Mouse (Mus musculus) megakaryocyte-erythroid progenitor cell, adult 5-6 weeks (primary cell): ENCODE data around the gene 1700029P11Rik. TPM values are rescaled to one million over a fixed set of nuclear protein-coding genes. Genes with fewer than 3 reads are reported as not detected.
A peak's percentile ranks its signal among the peaks of the same experiment; 100 is the strongest.

Experiments used
- ATAC-seq: replicated peaks from 2 replicates; pipeline ENCODE4 v1.8.0; 2016; ENCODE audit warnings: mild to moderate bottlenecking, inconsistent platforms; ENCODE audit not compliant: severe bottlenecking, poor library complexity, low FRiP score, low TSS enrichment
- total RNA-seq, 2 experiments: library from RNA; stranded (forward) in 1 of 2; stranded (reverse) in 1 of 2; fragments of 200-1000, 215-1000 nt in 1 of 2; fragments of >200 nt in 1 of 2; fragmentation: Nextera tagmentation in 1 of 2; gene quantifications; 2 replicates each; pipeline ENCODE4 v1.2.3; 2014 to 2017

The 1700029P11Rik gene
- total RNA-seq (2014; fragmentation: Nextera tagmentation) = not detected in 2 replicates
- total RNA-seq (2017) = not detected in 2 replicates

GRCm38 (mm10) chr15:81980321-81980720 is at the start of gene 1700029P11Rik:
Gene 1700029P11Rik, plus strand, starts transcription at chr15:81980540.
- no peak for ATAC-seq

- no peak for ATAC-seq
Measured at GRCm38 (mm10) chr15:81932951-81933470, 47.3 kb upstream of the 1700029P11Rik start.

GRCm38 (mm10) chr15:81933986-81934385 is 46.4 kb upstream of the 1700029P11Rik start:
- ATAC-seq = no peak

DNA sequence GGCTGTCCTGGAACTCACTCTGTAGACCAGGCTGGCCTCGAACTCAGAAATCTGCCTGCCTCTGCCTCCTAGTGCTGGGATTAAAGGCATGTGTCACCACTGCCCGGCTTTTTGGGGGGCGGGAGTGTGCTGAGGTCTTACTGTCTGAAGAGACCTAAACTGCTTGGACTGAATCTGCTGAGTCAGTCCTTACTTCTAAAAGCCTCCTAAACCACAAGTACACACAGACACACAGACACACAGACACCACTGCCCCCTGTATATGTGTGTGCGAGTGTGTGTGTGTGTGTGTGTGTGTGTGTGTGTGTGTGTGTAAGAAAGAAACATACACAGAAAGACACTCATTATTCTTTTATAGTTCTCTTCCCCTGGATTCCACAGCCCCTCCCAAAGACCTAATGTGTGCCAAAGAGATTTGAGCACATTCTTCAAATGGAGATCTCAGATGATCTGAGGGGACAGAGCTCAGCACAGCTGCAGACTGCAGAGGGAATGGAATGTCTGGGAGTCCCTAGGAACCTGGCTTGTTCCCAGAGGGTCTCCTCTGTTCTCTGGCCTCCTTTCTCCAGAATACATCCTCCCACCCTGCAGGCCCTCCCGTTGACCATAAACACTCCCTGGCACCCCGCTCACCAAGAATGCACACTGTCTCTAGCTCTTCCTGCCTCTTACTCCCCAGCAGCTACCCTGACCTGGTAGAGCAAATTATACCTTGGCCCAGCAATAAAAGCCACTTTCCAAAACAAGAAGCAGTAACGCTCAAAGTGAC is 44.3 kb upstream of the 1700029P11Rik start:
- ATAC-seq = no peak

DNA sequence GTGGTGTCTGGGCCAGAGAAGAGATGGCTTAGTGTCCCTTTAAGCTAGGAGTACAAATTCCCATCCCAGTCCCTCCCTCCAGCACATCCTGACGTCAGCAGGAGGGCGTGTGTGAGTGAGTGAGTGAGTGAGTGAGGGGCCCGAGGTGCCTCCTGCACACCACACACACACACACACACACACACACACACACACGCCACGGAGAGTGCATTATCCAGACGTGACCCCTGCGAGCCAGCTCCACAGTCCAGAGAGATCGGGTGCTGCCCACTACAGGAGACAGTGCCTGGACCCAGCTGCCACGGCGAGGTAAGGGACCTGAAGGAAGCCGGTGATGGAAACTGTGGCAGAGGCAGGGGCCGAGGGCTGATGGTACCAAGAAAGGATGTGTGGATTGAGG is 43.7 kb upstream of the 1700029P11Rik start, which contains the start of gene Csdc2:
TSS of gene Csdc2 (plus strand) at position 81 of the 400 bp plus-strand sequence.
- no peak for ATAC-seq

DNA sequence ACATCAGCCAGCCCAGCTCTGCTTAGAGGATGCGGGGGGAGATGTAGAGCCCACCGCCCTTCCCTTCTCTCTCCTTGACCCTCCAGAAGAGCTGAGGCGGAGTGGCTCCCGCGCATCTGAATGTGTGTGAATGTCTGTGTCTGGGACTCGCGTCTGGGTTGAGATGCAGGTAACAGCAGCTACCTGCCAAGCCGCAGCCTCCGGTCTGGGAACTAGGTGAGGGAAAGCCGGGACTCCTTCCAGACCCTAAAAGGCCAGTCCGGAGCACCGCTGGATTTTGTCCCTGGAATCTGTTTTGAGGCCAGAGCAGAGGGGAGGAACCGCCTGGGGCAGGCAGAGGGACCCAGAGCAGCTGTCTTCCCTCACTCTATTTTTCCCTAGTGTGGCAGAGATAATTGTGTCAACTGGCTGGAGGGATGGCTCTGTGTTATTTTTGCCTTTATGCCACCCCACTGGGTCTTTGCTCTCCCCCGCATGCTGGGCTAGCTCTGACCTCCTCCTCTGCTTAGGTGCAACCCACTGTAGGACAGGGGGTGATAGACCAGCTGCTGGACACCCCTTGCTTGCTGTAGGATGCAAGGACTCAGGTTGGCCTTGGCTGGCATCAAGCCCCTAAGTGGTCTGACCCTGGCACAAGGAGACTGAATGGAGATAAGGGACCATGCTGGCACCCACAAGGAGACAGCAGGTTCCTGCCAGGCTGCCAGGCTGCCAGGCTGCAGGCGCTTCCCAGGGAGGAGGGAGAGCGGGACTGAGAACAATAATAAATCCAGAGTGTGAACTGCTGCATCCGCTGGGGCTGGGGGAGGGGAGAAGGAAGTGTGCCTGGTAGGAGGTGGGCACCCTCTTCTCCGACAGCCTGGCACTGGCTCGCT is 43.0 kb upstream of the 1700029P11Rik start:
- no peak for ATAC-seq

- 0 out of 2 replicates have a peak, but pooled peaks have one; percentile 20 for ATAC-seq
Measured at GRCm38 (mm10) chr15:81938246-81938645, 42.1 kb upstream of the 1700029P11Rik start.

- ATAC-seq = no peak
Measured at GRCm38 (mm10) chr15:81939157-81939715, 41.1 kb upstream of the 1700029P11Rik start.

DNA sequence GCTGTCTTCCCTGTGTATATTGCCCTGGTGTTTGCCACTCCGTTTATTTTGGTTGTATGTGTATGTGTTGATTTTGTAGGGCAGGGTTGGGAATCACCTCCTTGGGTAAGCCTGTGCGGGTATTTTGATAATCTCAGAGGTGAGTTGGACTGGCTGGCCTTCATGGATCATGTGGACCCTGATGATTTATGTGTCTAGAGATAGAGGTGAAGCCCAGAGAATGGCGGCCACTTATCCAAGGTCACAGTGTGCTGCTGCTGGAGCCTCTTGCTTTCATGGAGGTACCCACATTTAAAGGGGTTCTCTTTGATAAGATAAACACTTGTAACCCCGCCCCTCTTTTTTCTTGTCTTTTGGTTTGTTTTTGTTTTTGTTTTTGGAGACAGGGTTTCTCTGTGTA is 40.6 kb upstream of the 1700029P11Rik start:
- ATAC-seq = peak; percentile 64

- no peak for ATAC-seq
Measured at GRCm38 (mm10) chr15:81940219-81940618, 40.1 kb upstream of the 1700029P11Rik start.

GRCm38 (mm10) chr15:81941010-81941409 is 39.3 kb upstream of the 1700029P11Rik start:
- ATAC-seq = no peak

DNA sequence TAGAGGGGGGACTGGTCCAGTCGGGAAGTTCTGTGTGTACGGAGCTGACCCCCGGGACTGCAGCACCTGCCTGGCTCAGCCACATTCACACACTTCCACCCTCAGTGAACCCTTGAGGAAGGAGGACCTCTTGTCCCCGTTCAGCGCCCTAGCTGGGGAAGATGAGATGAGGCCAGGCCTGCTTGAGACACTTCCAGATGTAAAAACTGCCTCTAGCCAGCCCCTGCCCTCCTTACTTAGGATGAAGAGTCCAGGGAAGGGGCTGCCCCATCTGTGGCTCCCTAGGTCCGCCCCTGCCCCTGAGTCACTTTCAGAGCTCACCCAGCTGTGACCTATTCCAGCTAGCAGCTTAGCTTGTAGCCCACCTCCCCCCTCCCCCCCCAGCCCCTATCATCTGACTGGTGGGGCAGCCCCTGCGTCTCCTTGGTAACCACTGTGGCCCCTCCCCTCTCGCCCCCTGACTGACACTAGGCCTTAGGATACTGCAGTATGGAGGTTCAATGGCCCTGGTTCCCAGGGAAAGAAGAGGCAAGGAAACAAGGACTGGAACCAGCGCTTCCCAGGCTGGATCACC is 37.1 kb upstream of the 1700029P11Rik start:
- ATAC-seq = no peak

DNA sequence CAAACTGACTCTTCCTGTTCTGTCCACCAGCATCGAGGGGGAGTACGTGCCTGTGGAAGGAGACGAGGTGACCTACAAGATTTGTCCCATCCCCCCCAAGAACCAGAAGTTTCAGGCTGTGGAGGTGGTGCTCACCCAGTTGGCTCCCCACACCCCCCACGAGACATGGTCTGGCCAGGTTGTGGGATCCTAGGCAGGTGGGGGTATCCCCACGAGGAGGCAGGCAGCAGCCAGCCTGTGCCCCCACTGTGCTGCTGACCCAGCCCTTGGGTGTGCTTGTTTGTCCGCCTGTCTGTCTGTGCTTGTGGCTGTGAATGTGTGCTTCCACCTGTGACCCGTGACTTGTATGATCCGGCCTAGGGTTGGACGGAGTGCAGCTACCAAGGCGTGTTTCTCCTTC is 31.3 kb upstream of the 1700029P11Rik start:
- no peak for ATAC-seq

- ATAC-seq = no peak
Measured at GRCm38 (mm10) chr15:81949476-81950131, 30.7 kb upstream of the 1700029P11Rik start.

- ATAC-seq = no peak
Measured at GRCm38 (mm10) chr15:81950716-81951115, 29.6 kb upstream of the 1700029P11Rik start.

DNA sequence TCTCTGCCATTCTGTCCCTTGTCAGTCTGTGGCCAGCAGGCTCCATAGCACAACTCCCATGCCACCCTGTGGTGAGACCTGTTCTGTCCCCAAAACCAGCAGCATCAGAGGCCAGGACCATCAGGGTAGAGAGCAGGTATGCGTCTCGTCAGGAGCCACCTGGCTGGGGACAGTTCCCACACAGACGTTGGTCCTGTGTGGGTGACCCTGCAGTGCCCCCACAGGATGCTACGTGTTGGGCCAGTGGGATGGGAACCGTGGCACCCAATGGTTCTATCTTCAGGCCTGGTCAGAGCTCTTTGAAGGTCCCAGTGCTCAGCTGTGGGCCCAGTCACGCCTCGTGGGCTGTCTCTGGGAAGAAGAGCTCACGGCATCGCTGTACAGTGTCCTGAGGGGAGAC is 29.2 kb upstream of the 1700029P11Rik start:
- ATAC-seq = no peak

- no peak for ATAC-seq
Measured at GRCm38 (mm10) chr15:81952310-81952709, 28.0 kb upstream of the 1700029P11Rik start.

- no peak for ATAC-seq
Measured at GRCm38 (mm10) chr15:81954151-81954583, 26.2 kb upstream of the 1700029P11Rik start.

- ATAC-seq = no peak
Measured at GRCm38 (mm10) chr15:81954716-81955115, 25.6 kb upstream of the 1700029P11Rik start.
